Mouse (Mus musculus) ovary, adult 18-20 months (tissue): Measurements from ENCODE around the gene Galnt9.

Source experiments
- DNase-seq: peaks from one replicate; pipeline ENCODE4 v3.0.0; 2022; ENCODE audit warnings: low spot score, mixed read lengths

Gene Galnt9

GRCm38 (mm10) chr5:110535964-110536363, 8.2 kb upstream of the Galnt9 start:
- no peak for DNase-seq

GRCm38 (mm10) chr5:110540947-110541346, 3.2 kb upstream of the Galnt9 start:
- no peak for DNase-seq

GRCm38 (mm10) chr5:110541456-110541855, 2.7 kb upstream of the Galnt9 start:
- DNase-seq = no peak

- DNase-seq = no peak
Observed at GRCm38 (mm10) chr5:110544691-110545069, 525 bp downstream of the Galnt9 start.

- no peak for DNase-seq
Observed at GRCm38 (mm10) chr5:110545311-110545710, 1.2 kb downstream of the Galnt9 start.

GRCm38 (mm10) chr5:110546136-110546535, 2.0 kb downstream of the Galnt9 start:
- no peak for DNase-seq

GRCm38 (mm10) chr5:110546726-110547406, 2.7 kb downstream of the Galnt9 start:
- DNase-seq = no peak

- no peak for DNase-seq
Observed at GRCm38 (mm10) chr5:110548446-110548845, 4.3 kb downstream of the Galnt9 start.

- no peak for DNase-seq
Observed at GRCm38 (mm10) chr5:110550189-110550588, 6.0 kb downstream of the Galnt9 start.

GRCm38 (mm10) chr5:110550841-110551240, 6.7 kb downstream of the Galnt9 start:
- no peak for DNase-seq

GRCm38 (mm10) chr5:110552005-110552404, 7.8 kb downstream of the Galnt9 start:
- no peak for DNase-seq

- no peak for DNase-seq
Observed at GRCm38 (mm10) chr5:110553315-110553714, 9.2 kb downstream of the Galnt9 start.

- no peak for DNase-seq
Observed at GRCm38 (mm10) chr5:110555198-110555597, 11.0 kb downstream of the Galnt9 start.

- peak; percentile 45 for DNase-seq
Observed at GRCm38 (mm10) chr5:110558368-110558767, 14.2 kb downstream of the Galnt9 start.

GRCm38 (mm10) chr5:110559679-110560078, 15.5 kb downstream of the Galnt9 start:
- no peak for DNase-seq

- no peak for DNase-seq
Observed at GRCm38 (mm10) chr5:110562741-110563326, 18.7 kb downstream of the Galnt9 start.

- DNase-seq = no peak
Observed at GRCm38 (mm10) chr5:110564986-110565644, 21.0 kb downstream of the Galnt9 start.

GRCm38 (mm10) chr5:110567547-110567946, 23.4 kb downstream of the Galnt9 start:
- no peak for DNase-seq

GRCm38 (mm10) chr5:110574888-110575287, 30.7 kb downstream of the Galnt9 start:
- DNase-seq = no peak

- DNase-seq = no peak
Observed at GRCm38 (mm10) chr5:110579296-110579695, 35.1 kb downstream of the Galnt9 start.

- no peak for DNase-seq
Observed at GRCm38 (mm10) chr5:110580569-110581239, 36.5 kb downstream of the Galnt9 start.

- DNase-seq = no peak
Observed at GRCm38 (mm10) chr5:110582647-110583538, 38.7 kb downstream of the Galnt9 start.
